Mouse (Mus musculus) 3T3-L1 (cell line): ENCODE data around the gene Ankrd52.
"Not testable (repeated sequence)": the region's sequence is repeated elsewhere in the genome, so short reads cannot be mapped to it uniquely, and the experiment has no call there.

Source experiments
- DNase-seq: peaks from one replicate; pipeline ENCODE4 v3.0.0-alpha.2; 2015; ENCODE audit warnings: low read depth, low spot score

Gene Ankrd52

DNA sequence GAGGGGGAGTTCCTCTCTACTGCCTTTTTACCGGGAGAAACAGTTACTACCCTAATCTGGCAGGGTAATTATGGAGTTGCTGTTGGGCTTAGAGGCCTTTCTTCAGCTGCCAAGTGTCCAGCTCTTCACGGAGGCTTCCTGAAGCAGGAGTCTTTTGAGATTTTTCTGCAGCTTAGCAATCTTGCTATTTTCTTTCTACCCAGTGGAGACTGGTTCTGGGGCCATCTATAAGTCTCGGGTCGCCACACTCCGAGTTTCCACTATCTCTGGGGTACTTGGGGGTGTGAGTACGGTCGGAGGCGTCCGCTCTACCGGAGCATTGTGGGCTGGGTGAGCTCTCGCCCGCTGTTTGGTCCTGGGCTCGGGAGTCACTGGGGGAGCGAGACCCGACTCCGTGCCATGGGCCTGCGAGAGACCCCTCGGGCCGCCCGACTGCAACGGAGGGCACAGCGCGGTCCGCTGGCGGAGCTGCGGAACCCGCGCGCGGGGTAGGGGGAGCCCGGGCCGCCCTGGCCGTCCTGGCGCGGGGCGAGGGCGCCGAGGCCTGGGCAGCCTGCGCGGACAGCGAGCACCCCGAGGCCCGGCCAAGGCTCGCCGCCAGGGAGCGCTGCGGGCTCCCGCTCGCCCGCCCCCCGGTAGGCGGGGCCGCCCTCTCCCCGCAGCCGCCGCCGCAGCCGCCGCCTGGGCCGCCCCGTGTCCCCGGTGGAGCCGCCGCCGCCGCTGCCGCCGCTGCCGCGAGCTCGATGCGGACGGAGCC is at the start of gene Ankrd52:
Ankrd52 (plus strand) TSS at position 661 of the 757 bp plus-strand sequence.
- peak; percentile 64 for DNase-seq

DNA sequence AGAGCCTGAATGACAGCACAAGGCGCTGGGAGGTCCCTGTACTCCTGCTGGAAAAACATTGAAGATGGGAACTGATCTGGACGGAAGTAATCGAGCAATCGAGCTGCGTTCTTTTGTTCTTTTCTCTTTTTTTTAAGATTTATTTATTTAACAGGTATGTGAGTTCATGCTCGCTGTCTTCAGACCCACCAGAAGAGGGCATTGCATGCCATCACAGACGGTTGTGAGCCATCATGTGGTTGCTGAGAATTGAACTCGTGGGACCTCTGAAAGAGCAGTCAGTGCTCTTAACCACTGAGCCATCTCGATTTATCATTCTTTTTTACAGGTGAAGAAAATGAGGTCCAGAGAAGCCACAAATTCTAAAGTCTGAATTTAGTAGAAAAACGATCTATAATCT is 49.3 kb upstream of the Ankrd52 start:
- DNase-seq, result peak; percentile 44

DNA sequence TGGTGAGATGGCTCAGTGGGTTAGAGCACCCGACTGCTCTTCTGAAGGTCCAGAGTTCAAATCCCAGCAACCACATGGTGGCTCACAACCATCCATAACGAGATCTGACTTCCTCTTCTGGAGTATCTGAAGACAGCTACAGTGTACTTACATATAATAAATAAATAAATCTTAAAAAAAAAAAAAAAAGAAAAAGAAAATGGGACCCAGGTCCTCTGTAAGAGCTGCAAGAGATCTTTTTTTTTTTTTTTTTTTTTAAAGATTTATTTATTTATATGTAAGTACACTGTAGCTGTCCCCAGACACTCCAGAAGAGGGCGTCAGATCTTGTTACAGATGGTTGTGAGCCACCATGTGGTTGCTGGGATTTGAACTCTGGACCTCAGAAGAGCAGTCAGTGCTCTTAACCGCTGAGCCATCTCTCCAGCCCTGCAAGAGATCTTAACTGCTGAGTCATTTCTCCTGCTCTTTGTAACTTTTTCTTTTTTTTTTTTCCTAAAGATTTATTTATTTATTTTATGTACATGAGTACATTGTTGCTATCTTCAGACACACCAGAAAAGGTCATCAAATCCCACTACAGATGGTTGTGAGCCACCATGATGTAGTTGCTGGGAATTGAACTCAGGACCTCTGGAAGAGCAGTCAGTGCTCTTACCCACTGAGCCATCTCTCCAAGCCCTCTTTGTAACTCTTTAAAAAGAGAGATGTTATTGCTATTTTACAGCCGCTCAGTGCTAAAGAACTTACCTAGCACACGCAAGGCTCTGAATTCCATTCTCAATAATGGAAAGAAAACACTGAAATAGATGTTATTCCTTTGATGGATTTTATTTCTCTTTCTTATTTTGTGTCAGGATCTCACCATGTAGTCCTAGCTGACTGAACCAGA is 44.3 kb upstream of the Ankrd52 start:
- DNase-seq, result not testable (repeated sequence)

DNA sequence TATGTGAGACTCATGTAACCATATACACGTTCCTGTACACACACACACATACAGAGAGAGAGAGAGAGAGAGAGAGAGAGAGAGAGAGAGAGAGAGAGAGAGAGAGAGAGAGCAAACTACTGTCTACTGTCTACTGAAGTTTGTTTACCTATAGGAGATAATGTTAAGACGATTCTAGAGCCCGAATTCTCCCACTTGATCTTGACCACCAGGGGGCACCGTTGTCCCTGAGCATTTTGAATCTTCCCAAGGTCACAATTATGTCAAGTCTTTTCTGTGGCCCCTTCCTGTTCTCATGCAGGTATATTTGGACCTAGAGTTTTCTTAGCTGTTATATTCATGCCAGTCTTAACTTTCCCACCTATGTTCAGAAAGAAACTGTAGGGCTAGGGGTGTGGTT is 41.3 kb upstream of the Ankrd52 start:
- peak; percentile 89 for DNase-seq

DNA sequence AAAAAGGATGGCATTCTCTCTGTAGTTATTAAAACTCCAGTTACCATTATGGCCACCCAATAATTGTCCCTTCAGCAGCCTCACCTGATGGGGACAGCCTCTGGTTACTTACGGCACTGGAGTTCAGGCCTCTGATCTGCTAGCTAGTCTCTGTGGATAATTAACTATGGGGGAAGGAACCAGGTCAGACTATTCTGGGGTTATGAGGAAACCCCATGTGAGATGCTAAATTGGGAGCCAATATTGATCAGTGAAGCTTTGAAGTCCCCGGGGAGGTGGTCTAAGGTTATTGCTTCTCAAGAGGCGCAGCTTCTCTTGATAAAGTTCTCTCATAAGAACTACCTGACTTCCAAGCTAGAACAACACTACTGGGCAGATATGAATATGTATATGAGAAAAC is 40.7 kb upstream of the Ankrd52 start:
- DNase-seq, result no peak

DNA sequence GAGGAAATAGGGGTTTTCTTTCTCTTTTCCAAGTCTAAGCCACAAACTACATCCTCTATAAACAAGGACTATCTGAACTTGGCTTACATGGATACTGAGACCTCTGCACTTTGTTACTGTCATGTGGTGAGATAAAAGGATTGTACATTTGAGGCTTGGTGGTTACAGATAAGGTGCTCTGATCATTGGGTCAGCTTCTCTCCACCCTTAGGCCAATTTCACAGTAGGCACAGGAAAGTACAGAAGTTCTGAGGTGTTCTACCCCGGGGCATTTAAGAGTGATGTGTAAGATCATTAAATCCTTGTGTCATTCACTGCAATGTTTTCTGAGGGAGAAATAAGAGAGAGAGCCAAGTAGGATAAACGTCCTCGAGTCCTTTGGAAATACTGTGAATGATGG is 40.3 kb upstream of the Ankrd52 start:
- DNase-seq, result no peak

DNA sequence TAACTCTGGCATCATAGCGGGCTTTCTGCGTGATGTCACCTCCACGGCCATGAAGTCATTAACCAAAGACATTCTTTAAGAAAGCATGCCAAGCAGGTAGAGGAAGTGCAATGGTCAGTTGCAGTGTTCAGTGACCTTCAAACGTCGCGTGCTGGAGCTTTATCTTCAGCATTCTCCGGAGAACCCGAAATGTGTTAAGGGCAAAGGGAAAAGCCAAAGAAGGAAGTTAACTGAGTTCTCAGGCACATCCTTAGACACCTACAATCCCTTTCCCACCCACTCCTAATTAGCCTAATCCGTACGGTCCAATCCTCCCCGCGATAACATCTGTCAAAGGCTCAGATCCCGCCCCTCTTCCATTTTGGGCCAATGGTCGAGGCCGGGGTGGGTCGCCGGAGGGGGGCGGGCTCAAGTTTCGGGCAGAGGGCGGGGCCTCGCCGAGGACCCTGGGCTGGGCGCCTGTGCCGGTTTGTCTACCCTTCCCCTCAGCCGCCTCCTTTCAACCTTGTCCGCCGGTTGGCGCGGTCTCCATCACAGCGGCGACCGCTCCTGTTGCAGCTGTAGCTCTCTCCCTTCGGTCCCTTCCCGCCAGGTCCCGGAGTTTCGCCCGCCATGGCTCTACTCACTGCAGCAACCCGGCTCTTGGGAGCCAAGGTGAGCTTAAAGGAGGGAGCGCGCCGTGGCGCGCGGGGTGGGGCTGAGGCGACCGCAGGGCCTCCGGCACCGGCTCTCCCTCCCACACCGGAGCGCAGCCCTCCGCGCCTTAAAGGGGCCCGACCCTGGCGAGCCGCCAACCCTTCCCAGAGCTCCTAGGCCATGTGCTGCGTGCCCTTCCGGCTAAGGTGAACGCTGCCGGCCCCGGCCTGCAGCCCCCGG is 39.4 kb upstream of the Ankrd52 start, which contains the start of gene Cs:
Cs (plus strand) TSS at position 429 of the 876 bp plus-strand sequence.
- peak; percentile 98 for DNase-seq

DNA sequence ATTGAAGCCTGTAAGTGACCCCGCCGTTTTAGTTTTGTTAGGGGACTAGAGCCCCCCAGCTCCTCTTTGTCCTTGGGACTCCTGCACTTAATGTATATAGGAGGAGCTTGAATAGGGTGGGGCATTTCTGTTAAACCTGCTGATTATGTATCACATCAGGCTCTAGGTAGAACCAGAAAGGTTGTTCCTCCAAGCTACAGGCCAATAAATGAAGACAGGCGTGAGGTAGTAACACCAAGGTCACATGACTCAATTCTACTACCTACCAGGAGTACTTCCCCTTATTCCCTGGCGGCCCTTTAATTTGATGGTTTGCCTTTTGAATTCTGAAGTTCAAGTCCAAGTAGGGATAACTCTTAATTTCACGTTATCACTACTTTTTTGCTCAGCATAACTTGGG is 38.5 kb upstream of the Ankrd52 start:
- peak; percentile 41 for DNase-seq

DNA sequence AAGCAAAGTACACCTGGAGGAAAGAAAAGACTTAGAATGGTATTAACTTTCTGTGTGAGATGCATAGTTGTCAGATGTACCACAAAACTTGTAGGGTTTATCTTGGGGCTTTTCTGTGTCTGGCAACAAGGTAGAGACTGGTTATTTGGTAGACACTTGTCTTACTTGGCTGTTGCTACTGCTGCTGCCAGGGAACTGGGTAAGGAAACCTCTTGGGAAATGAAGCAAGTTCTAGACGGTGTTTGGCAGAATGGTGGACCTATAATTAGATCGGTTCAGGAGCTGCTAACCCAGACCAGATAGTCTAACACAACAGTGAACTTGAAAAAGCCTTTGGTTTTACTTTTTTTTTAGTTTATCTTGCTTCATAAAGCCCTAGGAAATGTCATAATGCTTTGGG is 38.0 kb upstream of the Ankrd52 start:
- no peak for DNase-seq

DNA sequence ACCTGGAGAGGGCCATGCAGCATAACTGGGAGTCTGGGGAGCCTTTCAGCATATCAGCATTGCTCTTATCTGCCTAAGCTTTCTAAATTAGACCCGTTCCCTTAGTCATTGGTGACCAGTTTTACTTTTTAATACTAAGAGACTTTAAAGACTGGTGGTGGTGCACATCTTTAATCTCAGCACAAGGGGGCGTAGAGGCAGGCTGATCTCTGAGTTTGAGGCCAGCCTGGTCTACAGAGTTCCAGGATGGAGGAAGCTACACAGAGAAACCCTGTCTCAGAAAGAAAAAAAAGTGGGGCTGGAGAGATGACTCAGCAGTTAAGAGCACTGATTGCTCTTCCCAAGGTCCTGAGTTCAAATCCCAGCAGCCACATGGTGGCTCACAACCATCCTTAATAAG is 36.7 kb upstream of the Ankrd52 start:
- peak; percentile 65 for DNase-seq

DNA sequence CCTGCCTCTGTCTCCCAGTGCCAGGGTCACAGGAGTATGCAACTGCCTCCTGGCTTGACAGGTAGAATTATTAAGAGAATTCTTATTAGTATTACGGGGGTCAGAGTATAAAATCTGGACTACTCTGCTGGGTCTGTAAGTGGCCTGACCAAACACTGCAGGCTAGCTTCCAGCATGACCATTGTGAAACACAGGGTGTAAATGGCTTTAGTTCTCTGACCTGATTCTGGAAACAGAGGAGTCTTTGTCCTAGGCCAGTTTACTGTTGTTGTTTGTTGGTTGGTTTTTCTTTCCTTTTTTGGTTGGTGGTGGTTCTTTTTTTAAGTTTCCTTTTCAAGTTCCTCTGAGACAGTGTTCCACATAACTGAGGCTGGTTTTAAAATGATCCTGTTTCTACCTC is 33.5 kb upstream of the Ankrd52 start:
- peak; percentile 51 for DNase-seq

DNA sequence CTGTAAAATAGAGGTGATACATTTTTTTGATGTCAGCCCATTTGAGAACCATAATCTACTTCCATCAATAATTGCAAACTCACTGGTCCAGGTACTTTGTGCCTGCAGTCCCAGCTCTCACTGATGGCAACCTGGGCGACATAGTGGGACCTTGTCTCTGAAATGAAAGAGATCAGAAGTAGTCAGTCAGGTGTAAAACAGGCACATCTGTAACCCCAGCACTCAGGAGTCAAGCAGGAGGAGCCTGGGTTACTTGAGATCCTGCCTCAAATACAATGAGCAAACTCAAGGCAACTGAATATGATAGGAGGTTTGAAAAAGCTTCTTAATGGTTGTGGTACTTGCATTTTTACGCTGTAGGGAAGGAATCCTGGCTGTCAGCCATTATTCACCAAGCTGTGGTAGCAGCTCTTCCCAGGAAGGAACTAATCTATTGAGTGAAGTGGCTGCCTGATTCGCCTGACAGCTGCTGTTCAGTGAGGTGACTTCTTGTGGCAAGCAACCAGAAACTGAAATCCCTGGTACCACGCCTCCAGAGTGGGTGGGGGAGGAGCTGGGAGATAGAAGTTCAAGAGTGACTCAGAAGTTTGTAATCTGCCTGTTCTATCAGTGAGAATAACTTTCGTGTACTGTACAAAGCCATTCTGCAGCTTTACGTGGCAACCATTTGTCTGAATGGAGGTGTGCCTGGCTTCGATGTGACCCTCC is 32.2 kb upstream of the Ankrd52 start:
- DNase-seq, result peak; percentile 99

DNA sequence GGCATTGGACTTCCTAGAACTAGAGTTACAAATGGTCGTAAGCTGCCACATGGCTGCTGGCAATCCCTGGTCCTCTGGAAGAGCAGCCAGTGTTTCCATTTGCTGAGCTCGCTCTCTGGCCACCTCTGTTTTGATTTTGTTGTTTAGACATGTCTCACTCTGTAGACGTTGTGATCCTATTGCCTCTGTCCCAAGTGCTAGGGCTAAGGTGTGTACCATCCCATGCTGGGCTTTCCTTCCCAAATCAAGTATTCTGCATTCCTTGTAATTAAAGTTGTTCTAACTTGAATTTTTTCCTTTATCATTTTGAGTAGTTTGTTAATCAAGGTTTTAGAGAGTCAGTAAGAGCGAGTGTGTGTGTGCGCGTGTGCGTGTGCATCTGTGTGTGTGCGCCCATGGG is 29.4 kb upstream of the Ankrd52 start:
- no peak for DNase-seq

DNA sequence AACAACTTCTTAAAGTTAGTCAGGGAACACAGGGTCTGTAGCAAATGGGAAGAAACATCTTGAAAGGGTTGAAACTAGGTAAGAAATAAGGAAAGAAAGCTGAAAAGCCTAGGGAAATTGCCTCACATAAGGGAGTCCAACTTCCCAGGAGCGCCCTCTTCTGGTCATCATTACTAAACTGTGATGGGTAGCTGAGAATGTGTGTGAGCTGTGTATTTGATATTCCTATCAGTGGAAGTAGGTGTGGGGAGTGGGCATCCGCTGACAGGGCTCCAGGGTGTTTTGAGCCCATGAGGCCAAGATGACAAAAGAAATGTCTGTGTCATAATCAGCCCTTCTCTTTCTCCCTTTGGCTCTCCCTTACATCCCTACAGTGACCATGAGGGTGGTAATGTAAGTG is 18.1 kb upstream of the Ankrd52 start:
- DNase-seq, result peak; percentile 83

DNA sequence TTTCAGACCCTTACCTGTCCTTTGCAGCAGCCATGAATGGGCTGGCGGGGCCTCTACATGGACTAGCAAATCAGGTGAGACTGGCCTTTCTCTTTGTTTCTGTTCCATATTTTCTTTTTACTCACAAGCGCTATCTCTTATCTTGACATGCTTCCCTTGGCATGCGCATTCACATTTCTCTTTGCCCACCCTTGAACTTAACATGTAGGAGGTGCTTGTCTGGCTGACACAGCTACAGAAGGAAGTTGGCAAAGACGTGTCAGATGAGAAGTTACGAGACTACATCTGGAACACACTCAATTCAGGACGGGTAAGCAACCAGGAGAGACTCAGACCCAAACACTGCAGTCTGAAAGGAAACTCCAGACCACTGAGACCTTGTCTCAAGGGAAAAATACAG is 17.7 kb upstream of the Ankrd52 start:
- no peak for DNase-seq

DNA sequence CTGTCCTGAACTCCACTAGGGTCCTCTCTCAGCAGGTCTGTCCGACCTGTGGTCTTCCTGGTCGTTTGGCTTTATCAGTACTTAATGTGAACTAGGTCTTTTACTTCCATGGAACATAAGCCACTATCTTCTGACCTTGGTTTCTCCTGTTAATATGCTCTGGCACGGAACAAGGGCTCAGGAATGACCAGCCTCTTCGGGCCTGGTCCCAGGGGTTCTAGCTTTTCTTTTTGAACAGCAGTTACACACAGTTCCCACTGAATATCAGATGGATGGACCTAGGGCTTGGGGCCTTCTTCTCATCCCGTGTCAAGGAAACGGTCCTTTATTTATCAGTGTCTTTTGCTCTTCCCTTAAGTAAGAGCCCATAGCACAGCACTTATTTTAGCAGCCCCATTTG is 15.1 kb upstream of the Ankrd52 start:
- DNase-seq, result no peak

DNA sequence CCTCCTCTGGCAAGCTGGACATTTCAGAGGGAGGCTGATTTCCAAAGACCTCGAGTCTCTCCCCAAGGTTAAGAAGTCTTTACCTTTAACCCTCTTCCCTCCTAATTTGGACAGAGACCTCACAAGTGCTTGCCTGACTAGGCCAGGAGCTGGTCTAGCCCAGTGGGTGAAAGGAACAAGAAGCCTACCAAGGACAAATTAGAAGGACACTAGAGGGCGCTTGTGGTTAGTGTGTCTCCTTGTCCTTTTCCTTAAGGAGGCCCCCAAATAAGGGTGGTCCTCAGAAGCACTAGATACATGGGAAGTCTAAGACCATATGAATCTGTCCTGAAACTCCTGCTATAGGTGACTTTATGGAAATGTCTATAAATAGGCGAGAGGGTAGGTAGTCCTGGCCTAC is 14.3 kb upstream of the Ankrd52 start:
- peak; percentile 63 for DNase-seq

DNA sequence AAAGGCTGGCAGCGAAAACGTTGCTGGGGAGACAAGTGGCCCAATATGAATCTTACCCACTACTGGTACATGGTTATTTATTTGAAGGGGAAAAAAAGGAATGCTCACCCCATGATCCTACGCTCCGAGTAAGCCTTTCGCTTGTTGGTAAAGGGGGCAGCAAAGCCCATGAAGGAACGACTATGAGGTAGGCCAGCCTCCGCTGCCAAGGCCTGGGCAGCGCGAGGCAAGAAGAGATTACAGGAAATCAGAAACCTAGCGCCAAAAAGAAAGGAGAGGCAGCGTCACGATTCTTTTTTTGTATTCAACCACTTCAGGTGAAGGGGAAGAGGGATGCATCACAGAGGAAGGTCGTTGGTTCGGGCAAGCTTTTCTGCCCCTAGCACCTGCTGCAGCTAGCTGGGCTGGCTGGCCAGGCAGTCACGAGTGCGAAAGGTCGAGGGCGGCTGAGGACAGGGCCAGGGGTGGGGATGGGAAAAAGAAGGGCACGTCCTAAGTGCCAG is 9.0 kb upstream of the Ankrd52 start:
- no peak for DNase-seq

DNA sequence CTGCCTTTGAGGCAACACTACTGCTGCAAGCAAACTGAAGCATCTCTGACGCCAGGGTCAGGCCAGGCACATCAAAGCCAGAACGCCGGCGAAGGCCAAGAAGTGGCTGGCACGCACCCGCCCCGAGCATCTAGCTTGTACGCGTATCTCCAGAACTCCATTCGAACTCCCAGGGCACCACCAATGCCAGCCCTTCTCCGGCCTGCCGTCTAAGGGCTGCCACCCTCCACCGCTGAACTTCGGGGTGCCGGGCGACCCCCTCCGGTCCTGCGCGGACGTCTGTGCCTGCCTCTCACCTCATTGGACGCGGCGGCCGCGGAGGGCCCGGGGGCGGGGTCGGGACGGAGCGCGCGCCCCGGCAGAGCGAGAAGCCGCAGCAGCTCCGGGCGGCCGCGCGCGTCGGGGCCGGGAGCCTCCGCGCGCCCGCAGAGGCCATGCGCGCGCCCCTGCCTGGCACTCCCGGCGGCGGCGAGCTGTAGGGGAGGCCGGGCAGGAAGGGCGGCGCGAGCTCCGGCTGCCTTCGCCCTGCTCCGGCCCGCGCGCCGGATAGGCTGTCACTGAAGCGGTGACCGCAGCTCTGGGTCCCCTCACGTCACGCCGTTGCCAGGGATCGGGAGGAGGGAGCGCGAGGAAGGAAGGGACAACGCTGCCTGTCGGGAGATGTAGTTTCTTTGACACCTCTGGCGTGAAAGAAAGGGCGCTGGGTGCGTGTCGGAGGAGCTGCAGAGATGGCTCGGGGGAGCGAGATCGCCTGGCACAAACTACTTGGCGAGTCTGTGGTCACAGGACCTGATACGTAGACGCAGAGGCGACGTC is 8.3 kb upstream of the Ankrd52 start, which contains the start of gene Coq10a:
Coq10a (minus strand) TSS at position 596 of the 816 bp plus-strand sequence.
- peak; percentile 90 for DNase-seq

DNA sequence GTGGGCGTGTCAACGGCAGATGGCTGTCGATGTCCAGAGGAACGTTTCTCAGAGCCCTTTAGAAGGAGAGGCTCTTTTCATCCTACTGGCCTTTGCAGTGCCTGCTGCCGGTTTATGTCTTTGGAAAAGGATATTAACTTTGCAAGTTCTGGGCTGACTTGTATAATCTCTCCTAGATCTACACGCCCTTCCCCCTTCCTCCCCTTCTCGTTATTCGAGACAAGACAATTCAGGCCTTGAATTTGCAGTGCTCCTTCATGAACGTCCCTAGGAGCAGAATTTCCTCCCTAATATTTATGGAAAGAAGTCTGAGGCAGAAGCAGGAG is 7.7 kb upstream of the Ankrd52 start:
- DNase-seq, result no peak
